Mouse (Mus musculus) frontal cortex, postnatal 10 days (tissue): Measurements from ENCODE around the gene Gm21477.
"Not testable (repeated sequence)": the region's sequence is repeated elsewhere in the genome, so short reads cannot be mapped to it uniquely, and the experiment has no call there.

Experiments used
- DNase-seq, 2 experiments: peaks; one replicate each; pipeline ENCODE4 v3.0.0; 2022; ENCODE audit warnings: low spot score in 2 of 2, mixed read lengths in 1 of 2

Gene Gm21477

DNA sequence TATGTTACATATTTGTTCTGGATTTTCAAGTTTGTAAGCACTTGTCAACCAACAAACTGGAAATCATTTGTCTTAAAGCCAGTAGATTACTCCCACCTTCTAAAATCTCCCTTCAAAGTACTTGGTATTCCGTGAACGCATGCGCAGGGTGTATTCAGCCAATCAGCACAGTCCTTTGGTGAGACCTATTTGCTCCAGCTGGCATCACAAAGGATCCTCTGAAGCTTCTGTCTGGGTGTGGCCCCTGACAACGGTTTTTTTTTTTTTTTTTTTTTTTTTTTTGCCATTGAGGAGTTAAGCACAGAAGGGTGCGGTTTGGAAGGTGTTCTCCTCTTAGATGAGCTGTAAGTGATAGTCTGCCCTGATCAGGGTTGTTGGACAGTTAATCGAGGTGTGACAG, at the start of gene Gm21477:
Gene Gm21477 (plus strand): TSS at position 301 of the 400 bp plus-strand sequence.
- not testable (repeated sequence) for DNase-seq
